Mouse (Mus musculus) MEL (cell line): ENCODE data around the gene Prss28. TPM values are rescaled to one million over a fixed set of nuclear protein-coding genes. Genes with fewer than 3 reads are reported as not detected.
A peak's percentile ranks its signal among the peaks of the same experiment; 100 is the strongest.

Experiments used
- DNase-seq: peaks from one replicate; pipeline ENCODE4 v3.0.0; 2011; ENCODE audit warnings: low read depth, low spot score
- H3K27ac ChIP-seq: 2 replicates; pipeline ENCODE4 v1.5.1; 2012; ENCODE audit warnings: low read depth, mild to moderate bottlenecking, control low read depth, low read length, moderate library complexity; ENCODE audit not compliant: control insufficient read depth
- H3K27me3 ChIP-seq, 2 experiments: fragments of 150-350 bp in 1 of 2; sonication (generic) in 1 of 2; 2 replicates each; pipeline ENCODE4 v1.6.1; 2012; ENCODE audit warnings: low read length in 2 of 2, mild to moderate bottlenecking in 2 of 2, improper control_type of control experiment in 1 of 2, moderate library complexity in 1 of 2; ENCODE audit not compliant: insufficient read depth in 2 of 2, control insufficient read depth in 1 of 2
- H3K36me3 ChIP-seq, 2 experiments: 2 replicates each; pipeline ENCODE4 v1.6.1; 2012 to 2014; ENCODE audit warnings: low read length in 2 of 2, improper control_type of control experiment in 1 of 2, inconsistent platforms in 1 of 2, mild to moderate bottlenecking in 1 of 2; ENCODE audit not compliant: insufficient read depth in 2 of 2, control insufficient read depth in 1 of 2
- H3K4me1 ChIP-seq, 2 experiments: fragments of 150-350 bp in 1 of 2; sonication (generic) in 1 of 2; 2 replicates each; pipeline ENCODE4 v1.6.1; 2012; ENCODE audit warnings: low read length in 2 of 2, improper control_type of control experiment in 1 of 2, mild to moderate bottlenecking in 1 of 2; ENCODE audit not compliant: insufficient read depth in 2 of 2, control insufficient read depth in 1 of 2
- H3K4me3 ChIP-seq, 2 experiments: fragments of 150-350 bp in 1 of 2; sonication (generic) in 1 of 2; 2 replicates each; pipeline ENCODE4 v1.5.1; 2012; ENCODE audit warnings: low read depth in 2 of 2, low read length in 2 of 2, mild to moderate bottlenecking in 2 of 2, moderate library complexity in 2 of 2, control low read depth in 1 of 2, improper control_type of control experiment in 1 of 2; ENCODE audit not compliant: control insufficient read depth in 1 of 2, insufficient read depth in 1 of 2
- H3K79me2 ChIP-seq: 2 replicates; pipeline ENCODE4 v1.6.1; 2012; ENCODE audit warnings: mild to moderate bottlenecking, low read length, moderate library complexity; ENCODE audit not compliant: control insufficient read depth, poor library complexity, insufficient read depth
- H3K9ac ChIP-seq: 2 replicates; pipeline ENCODE4 v1.6.1; 2012; ENCODE audit warnings: low read depth, mild to moderate bottlenecking, control low read depth, low read length, moderate library complexity; ENCODE audit not compliant: control insufficient read depth, poor library complexity, severe bottlenecking
- H3K9me3 ChIP-seq: fragments of 150-350 bp; sonication (generic); replicated peaks from 2 replicates; pipeline ENCODE4 v1.6.1; 2012; ENCODE audit warnings: mild to moderate bottlenecking, low read length, improper control_type of control experiment, moderate library complexity; ENCODE audit not compliant: insufficient read depth
- BHLHE40 ChIP-seq: IDR thresholded peaks from 2 replicates; pipeline ENCODE4 v1.6.1; 2012; ENCODE audit warnings: low read depth, mild to moderate bottlenecking, inconsistent platforms, low read length, improper control_type of control experiment, borderline replicate concordance
- CHD1 ChIP-seq: IDR thresholded peaks from 2 replicates; pipeline ENCODE4 v1.6.1; 2012; ENCODE audit warnings: low read depth, mild to moderate bottlenecking, inconsistent platforms, low read length, improper control_type of control experiment
- CTCF ChIP-seq, 3 experiments: IDR thresholded peaks in 2 of 3; conservative IDR thresholded peaks in 1 of 3; 2 replicates each; pipeline ENCODE4 v1.5.1; 2011 to 2012; ENCODE audit warnings: low read length in 3 of 3, low read depth in 2 of 3, mild to moderate bottlenecking in 2 of 3, improper control_type of control experiment in 1 of 3, inconsistent platforms in 1 of 3, mixed read lengths in 1 of 3, moderate library complexity in 1 of 3; ENCODE audit not compliant: control insufficient read depth in 1 of 3, insufficient read depth in 1 of 3, poor library complexity in 1 of 3, severe bottlenecking in 1 of 3
- ELF1 ChIP-seq: IDR thresholded peaks from 2 replicates; pipeline ENCODE4 v1.6.1; 2014; ENCODE audit warnings: low read depth, mild to moderate bottlenecking, inconsistent platforms, low read length, improper control_type of control experiment, moderate library complexity
- EP300 ChIP-seq, 2 experiments: IDR thresholded peaks; 2 replicates each; pipeline ENCODE4 v1.6.1; 2011; ENCODE audit warnings: improper control_type of control experiment in 2 of 2, low read length in 2 of 2, low read depth in 1 of 2, mild to moderate bottlenecking in 1 of 2
- ETS1 ChIP-seq: IDR thresholded peaks from 2 replicates; pipeline ENCODE4 v1.6.1; 2012; ENCODE audit warnings: low read depth, mild to moderate bottlenecking, inconsistent platforms, low read length, improper control_type of control experiment, moderate library complexity
- GABPA ChIP-seq: IDR thresholded peaks from 2 replicates; pipeline ENCODE4 v1.6.1; 2012; ENCODE audit warnings: low read depth, mild to moderate bottlenecking, inconsistent platforms, low read length, improper control_type of control experiment, moderate library complexity
- HCFC1 ChIP-seq: IDR thresholded peaks from 2 replicates; pipeline ENCODE4 v1.6.1; 2012; ENCODE audit warnings: low read depth, mild to moderate bottlenecking, inconsistent platforms, low read length, improper control_type of control experiment, moderate library complexity
- JUND ChIP-seq: IDR thresholded peaks from 2 replicates; pipeline ENCODE4 v1.6.1; 2011; ENCODE audit warnings: low read depth, mild to moderate bottlenecking, improper control_type of control experiment, low read length
- KAT2A ChIP-seq: conservative IDR thresholded peaks from 2 replicates; pipeline ENCODE4 v1.6.1; 2012; ENCODE audit warnings: low read depth, low read length, improper control_type of control experiment, inconsistent platforms
- MAFK ChIP-seq: IDR thresholded peaks from 2 replicates; pipeline ENCODE4 v1.6.1; 2011; ENCODE audit warnings: low read depth, mild to moderate bottlenecking, low read length, improper control_type of control experiment, borderline replicate concordance
- MAX ChIP-seq: IDR thresholded peaks from 2 replicates; pipeline ENCODE4 v1.6.1; 2011; ENCODE audit warnings: low read length, improper control_type of control experiment
- MAZ ChIP-seq: IDR thresholded peaks from 2 replicates; pipeline ENCODE4 v1.6.1; 2012; ENCODE audit warnings: low read depth, mild to moderate bottlenecking, inconsistent platforms, low read length, improper control_type of control experiment
- MEF2A ChIP-seq: IDR thresholded peaks from 2 replicates; pipeline ENCODE4 v1.6.1; 2014; ENCODE audit warnings: low read depth, mild to moderate bottlenecking, inconsistent platforms, low read length, improper control_type of control experiment; ENCODE audit not compliant: poor library complexity, insufficient replicate concordance, severe bottlenecking; ENCODE audit errors: extremely low read depth
- MXI1 ChIP-seq: IDR thresholded peaks from 2 replicates; pipeline ENCODE4 v1.6.1; 2011; ENCODE audit warnings: mild to moderate bottlenecking, low read depth, low read length, improper control_type of control experiment
- MYB ChIP-seq: IDR thresholded peaks from 2 replicates; pipeline ENCODE4 v1.6.1; 2011; ENCODE audit warnings: mild to moderate bottlenecking, low read depth, low read length, improper control_type of control experiment
- NELFE ChIP-seq: IDR thresholded peaks from 2 replicates; pipeline ENCODE4 v1.6.1; 2011; ENCODE audit warnings: low read depth, low read length, improper control_type of control experiment
- NRF1 ChIP-seq: IDR thresholded peaks from 2 replicates; pipeline ENCODE4 v1.6.1; 2014; ENCODE audit warnings: low read depth, mild to moderate bottlenecking, inconsistent platforms, low read length, improper control_type of control experiment, moderate library complexity; ENCODE audit not compliant: poor library complexity, insufficient read depth, severe bottlenecking
- POLR2A ChIP-seq, 2 experiments: IDR thresholded peaks; 2 replicates each; pipeline ENCODE4 v1.6.1; 2011 to 2012; ENCODE audit warnings: low read length in 2 of 2, mild to moderate bottlenecking in 2 of 2, control low read depth in 1 of 2, improper control_type of control experiment in 1 of 2, low read depth in 1 of 2, moderate library complexity in 1 of 2; ENCODE audit not compliant: control insufficient read depth in 1 of 2, insufficient read depth in 1 of 2, poor library complexity in 1 of 2
- POLR2AphosphoS2 ChIP-seq: IDR thresholded peaks from 2 replicates; pipeline ENCODE4 v1.6.1; 2011; ENCODE audit warnings: low read length, improper control_type of control experiment
- POLR2AphosphoS5 ChIP-seq: IDR thresholded peaks from 2 replicates; pipeline ENCODE4 v1.6.1; 2012; ENCODE audit warnings: low read depth, borderline replicate concordance, mild to moderate bottlenecking, inconsistent platforms, low read length, moderate library complexity, mixed read lengths
- RAD21 ChIP-seq: IDR thresholded peaks from 2 replicates; pipeline ENCODE4 v1.6.1; 2011; ENCODE audit warnings: mild to moderate bottlenecking, low read depth, low read length, improper control_type of control experiment
- SIN3A ChIP-seq: IDR thresholded peaks from 2 replicates; pipeline ENCODE4 v1.6.1; 2012; ENCODE audit warnings: low read length, improper control_type of control experiment, inconsistent platforms
- TCF12 ChIP-seq: IDR thresholded peaks from 2 replicates; pipeline ENCODE4 v1.6.1; 2014; ENCODE audit warnings: low read depth, mild to moderate bottlenecking, inconsistent platforms, low read length, improper control_type of control experiment, moderate library complexity
- UBTF ChIP-seq: IDR thresholded peaks from 2 replicates; pipeline ENCODE4 v1.6.1; 2012; ENCODE audit warnings: low read depth, mild to moderate bottlenecking, inconsistent platforms, low read length, improper control_type of control experiment, moderate library complexity, borderline replicate concordance; ENCODE audit not compliant: insufficient read depth
- ZMIZ1 ChIP-seq: IDR thresholded peaks from 2 replicates; pipeline ENCODE4 v1.6.1; 2012; ENCODE audit warnings: low read depth, mild to moderate bottlenecking, inconsistent platforms, low read length, improper control_type of control experiment, moderate library complexity
- polyA plus RNA-seq, 2 experiments: library from polyadenylated mRNA; stranded (reverse) in 1 of 2; unstranded in 1 of 2; fragments of >175 nt in 1 of 2; fragments of >200 nt in 1 of 2; gene quantifications; 2 replicates each; pipeline versions ENCODE4 v1.2.1 to v1.2.4; 2012; ENCODE audit warnings: low replicate concordance in 2 of 2, low read depth in 1 of 2; ENCODE audit not compliant: insufficient read length in 2 of 2, insufficient read depth in 1 of 2, missing spikeins in 1 of 2
- total RNA-seq: library from RNA; depleted of rRNA; stranded (reverse); fragments of 300-350 nt; gene quantifications from 2 replicates; pipeline ENCODE4 v1.2.3, GENCODE M21; 2012

Prss28 gene
- total and polyA plus RNA-seq, 3 experiments: not detected

GRCm38 (mm10) chr17:25272326-25272725, 36.1 kb upstream of the Prss28 start:
- Histone ChIP-seq H3K4me3 (peak overlapping the region; percentile 81 to 91), H3K9me3 (no peaks in the 10 kb centered on the region), H3K27ac (peak overlapping the region; percentile 96), H3K4me1 (peaks cover 9 to 32% of the 10 kb centered on the region in 2 experiments), H3K79me2 (peaks cover 52% of the 10 kb centered on the region), H3K9ac (peak overlapping the region; percentile 95), H3K36me3 (peaks cover 20 to 22% of the 10 kb centered on the region in 2 experiments), H3K27me3 (no peaks in the 10 kb centered on the region)
- DNase-seq: peak; percentile 68
- TF ChIP-seq POLR2AphosphoS2 (0 out of 2 replicates have a peak, but pooled peaks have one; percentile 1), BHLHE40 (no peak)

- no peaks in the 10 kb centered on the region for H3K9me3 ChIP-seq
- H3K27ac ChIP-seq: peak overlapping the region; percentile 96
- H3K36me3 ChIP-seq: peaks cover 13 to 20% of the 10 kb centered on the region in 2 experiments
- H3K27me3 ChIP-seq: no peaks in the 10 kb centered on the region
- TF ChIP-seq ELF1 (peak; percentile 44; the same call in 1 of the 2 replicates), UBTF (0 out of 2 replicates have a peak, but pooled peaks have one; percentile 67), HCFC1 (peak; percentile 83), MYB (no peak), MEF2A (no peak), BHLHE40 (peak; percentile 63; the same call in 1 of the 2 replicates), CTCF (IDR thresholded peaks at IDR 0.05 in 2 of 3, conservative IDR thresholded peaks at IDR 0.05 in 1 of 3; ENCODE audit: control insufficient read depth in 1 of 3, insufficient read depth in 1 of 3, low read depth in 2 of 3, low read length in 3 of 3, poor library complexity in 1 of 3, severe bottlenecking in 1 of 3) (peak in 2 of 3 experiments; percentile 5 to 17; a peak in 3 of 6 replicates), ETS1 (peak; percentile 15; the same call in 1 of the 2 replicates), EP300 (IDR thresholded peaks at IDR 0.05; ENCODE audit: low read depth in 1 of 2, low read length in 2 of 2) (peak in 1 of 2 experiments; percentile 47; a peak in 1 of 4 replicates), MAFK (no peak), JUND (no peak), GABPA (no peak), CHD1 (no peak), TCF12 (peak; percentile 45), POLR2AphosphoS2 (peak; percentile 79), POLR2AphosphoS5 (no peak), MXI1 (peak; percentile 58), SIN3A (peak; percentile 91), POLR2A (IDR thresholded peaks at IDR 0.05; ENCODE audit: control insufficient read depth in 1 of 2, insufficient read depth in 1 of 2, low read depth in 1 of 2, low read length in 2 of 2, poor library complexity in 1 of 2) (peak; percentile 64 to 68; a peak in 3 of 4 replicates), NELFE (peak; percentile 80), NRF1 (peak; percentile 68), MAZ (peak; percentile 52; the same call in 1 of the 2 replicates), MAX (peak; percentile 100), ZMIZ1 (peak; percentile 65; the same call in 1 of the 2 replicates), KAT2A (peak; percentile 67; the same call in 1 of the 2 replicates), RAD21 (no peak)
- DNase-seq: peak; percentile 95
- H3K9ac ChIP-seq: peak overlapping the region; percentile 95
- H3K4me1 ChIP-seq: peaks cover 9 to 32% of the 10 kb centered on the region in 2 experiments
- peak overlapping the region; percentile 81 to 91 for H3K4me3 ChIP-seq
- peaks cover 50% of the 10 kb centered on the region for H3K79me2 ChIP-seq
These were observed 35.3 kb upstream of the Prss28 start for GRCm38 (mm10) chr17:25272951-25273705.
